Mouse (Mus musculus) urinary bladder, postnatal 14 days (tissue): Measurements from ENCODE around the gene Zic4.

Experiments
- DNase-seq: peaks from one replicate; pipeline ENCODE4 v3.0.0; 2021; ENCODE audit warnings: low spot score

Gene Zic4

DNA sequence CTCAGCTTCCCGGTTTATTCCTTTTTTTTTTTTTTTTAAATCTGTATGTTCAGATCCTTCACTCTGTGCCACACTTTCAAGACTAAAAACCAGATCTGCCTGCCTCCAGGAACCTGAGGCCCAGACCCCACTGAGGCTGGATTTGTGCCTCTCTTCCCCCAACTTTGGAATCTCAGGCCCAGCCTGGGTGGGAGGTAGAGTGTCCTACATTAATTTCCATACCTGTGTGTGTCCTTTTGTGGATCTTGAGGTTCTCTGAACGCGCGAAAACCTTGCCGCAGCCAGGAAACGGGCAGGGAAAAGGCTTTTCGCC is 1.6 kb downstream of the Zic4 start:
- no peak for DNase-seq

GRCm38 (mm10) chr9:91364127-91364970 is 2.1 kb downstream of the Zic4 start:
- no peak for DNase-seq

DNA sequence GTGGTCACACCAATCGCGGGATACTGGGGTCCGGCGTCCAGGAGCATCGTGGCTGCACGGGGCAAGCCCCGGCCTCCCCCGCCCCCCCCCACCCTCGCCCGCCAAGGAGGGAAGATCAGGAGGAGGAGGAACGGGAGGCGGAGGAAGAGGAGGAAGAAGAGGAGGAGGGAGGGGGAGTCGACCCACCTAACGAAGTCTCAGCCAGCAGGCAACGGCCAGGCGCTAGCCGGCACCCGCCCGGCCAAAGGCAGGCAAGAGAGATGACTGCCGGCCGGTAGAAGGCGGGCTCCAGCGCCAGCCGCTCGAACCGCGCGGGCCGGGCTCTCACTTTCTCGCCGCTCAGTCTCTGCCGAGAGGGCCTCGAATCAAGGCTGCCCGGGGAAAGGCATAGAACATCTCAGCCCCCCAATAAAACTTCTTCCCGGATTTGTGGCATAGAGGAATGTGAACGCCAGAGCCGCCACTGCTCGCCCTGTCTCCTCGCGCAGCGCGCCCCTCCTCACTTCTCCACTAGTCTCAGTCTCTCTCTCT is 2.8 kb downstream of the Zic4 start:
- DNase-seq, result no peak

DNA sequence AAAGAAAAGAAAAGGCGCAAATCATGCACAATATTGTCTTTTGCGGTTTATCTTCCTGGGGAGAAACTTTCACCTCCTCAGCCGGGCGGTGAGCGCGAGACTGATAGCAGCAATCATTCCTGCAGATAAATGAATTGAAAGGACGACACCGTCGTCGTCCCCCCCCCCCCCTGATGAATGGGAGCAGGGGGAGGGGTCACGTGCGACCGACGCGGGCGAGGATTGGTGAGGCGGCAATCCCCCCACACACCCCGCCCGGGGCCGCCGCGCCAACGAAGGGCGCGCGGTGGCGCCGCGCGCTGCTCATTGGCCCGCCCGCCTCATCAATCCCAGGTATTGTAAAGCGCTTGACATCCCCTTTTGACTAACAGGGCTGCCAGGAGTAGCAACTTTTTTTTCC is 3.5 kb downstream of the Zic4 start, which contains the start of gene Zic1:
Gene Zic1 (minus strand): TSS at position 147 of the 400 bp plus-strand sequence.
- DNase-seq, result no peak

DNA sequence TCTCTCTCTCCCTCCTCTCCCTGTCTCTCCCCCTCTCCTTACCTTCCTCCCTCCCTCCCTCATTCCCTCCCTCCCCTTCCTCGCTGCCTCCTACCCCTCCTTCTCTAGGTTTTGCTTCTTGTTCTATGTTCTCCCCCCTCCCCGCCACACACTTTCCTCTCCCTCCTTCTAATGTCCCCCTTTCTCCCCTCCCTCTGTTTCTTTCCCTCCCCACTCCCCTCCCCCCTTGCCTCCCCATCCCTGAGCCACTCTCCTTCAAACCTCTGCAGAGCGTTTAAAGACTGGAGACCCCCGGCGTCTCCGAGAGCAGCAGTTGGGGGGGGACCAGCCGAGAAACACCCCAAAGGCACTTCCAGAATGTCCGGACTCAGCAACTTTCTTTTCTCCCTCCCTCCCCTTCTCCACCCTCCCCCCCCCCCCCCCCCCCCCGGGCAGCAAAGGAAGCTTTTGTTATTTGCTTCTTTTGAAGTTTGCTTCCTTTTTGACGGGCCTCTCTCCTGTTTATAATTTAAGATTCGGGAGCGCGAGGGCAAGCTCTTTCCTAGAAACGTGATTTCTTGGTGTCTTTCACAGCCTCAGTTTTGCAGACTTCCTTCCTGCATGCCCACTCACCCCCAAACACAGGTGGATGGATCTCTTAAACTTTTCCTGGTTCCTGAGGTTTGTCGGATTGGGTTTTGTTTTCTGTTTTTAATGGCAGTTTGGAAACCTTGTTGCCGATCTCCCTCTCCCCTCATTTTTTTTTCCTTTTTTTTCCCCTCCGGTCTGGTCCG is 4.2 kb downstream of the Zic4 start:
- no peak for DNase-seq

- no peak for DNase-seq
Measured at GRCm38 (mm10) chr9:91366999-91367811, 5.0 kb downstream of the Zic4 start.

GRCm38 (mm10) chr9:91368150-91368549 is 5.9 kb downstream of the Zic4 start:
- no peak for DNase-seq

- no peak for DNase-seq
Measured at GRCm38 (mm10) chr9:91368946-91369292, 6.7 kb downstream of the Zic4 start.

GRCm38 (mm10) chr9:91369293-91369991 is 7.2 kb downstream of the Zic4 start:
- DNase-seq, result no peak

- DNase-seq, result no peak
Measured at GRCm38 (mm10) chr9:91370191-91370708, 8.0 kb downstream of the Zic4 start.

- no peak for DNase-seq
Measured at GRCm38 (mm10) chr9:91371011-91371410, 8.8 kb downstream of the Zic4 start.

DNA sequence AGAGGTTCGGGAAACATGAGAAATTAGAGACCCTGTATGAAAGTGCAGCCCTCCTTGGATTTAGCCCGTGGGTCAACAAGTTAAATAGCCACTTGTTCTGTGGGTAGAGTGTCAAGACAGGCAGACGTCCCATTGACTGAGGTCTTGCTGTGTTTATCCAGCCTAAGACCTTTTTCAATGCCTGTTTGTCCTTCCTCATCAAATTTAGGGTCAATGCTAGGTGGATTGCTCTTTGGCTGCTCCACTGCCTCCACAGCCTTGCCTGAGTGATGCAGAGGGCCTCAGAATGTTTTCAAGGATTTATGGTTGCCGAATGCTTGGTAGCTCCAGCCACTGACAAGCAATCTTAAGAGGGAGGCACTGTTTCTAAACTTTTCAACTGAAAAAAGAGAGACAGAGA is 9.4 kb downstream of the Zic4 start:
- DNase-seq, result no peak

DNA sequence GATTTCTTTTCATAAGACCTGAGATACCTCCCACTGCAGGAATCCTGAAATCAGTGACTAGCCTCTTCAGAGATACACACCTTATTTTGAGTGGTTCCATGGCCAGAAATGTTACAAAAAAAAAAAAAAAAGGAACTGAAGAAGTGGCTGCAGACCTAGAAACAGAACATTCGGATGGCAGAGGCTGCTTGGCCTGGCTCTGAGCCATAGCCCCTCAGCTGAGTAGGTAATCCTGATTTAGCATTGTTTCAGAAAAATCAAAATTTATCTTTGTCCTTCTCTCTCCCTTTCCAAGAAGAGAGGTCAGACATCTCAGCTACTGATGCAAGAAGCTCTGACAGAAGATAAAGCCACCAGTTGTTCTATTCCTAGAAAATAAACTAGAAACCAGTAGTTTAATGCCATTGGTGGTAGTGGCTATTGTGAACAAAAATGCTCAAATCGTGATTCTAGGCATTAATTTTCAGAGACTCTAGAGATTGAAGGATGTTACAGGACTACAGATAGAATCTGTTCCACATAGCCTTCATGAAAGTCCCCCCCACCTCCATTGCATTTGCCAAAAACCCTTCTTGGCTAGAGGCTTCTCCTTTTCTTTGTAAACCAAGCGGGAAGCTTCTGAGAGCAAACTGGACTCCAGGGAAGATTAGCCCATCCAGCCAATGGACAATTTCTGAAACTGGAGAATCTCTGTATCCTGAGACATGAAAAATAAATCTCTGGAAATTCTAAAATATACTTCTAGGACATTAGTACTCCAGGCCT is 11.8 kb downstream of the Zic4 start:
- DNase-seq, result no peak

- DNase-seq, result no peak
Measured at GRCm38 (mm10) chr9:91374665-91375064, 12.5 kb downstream of the Zic4 start.

DNA sequence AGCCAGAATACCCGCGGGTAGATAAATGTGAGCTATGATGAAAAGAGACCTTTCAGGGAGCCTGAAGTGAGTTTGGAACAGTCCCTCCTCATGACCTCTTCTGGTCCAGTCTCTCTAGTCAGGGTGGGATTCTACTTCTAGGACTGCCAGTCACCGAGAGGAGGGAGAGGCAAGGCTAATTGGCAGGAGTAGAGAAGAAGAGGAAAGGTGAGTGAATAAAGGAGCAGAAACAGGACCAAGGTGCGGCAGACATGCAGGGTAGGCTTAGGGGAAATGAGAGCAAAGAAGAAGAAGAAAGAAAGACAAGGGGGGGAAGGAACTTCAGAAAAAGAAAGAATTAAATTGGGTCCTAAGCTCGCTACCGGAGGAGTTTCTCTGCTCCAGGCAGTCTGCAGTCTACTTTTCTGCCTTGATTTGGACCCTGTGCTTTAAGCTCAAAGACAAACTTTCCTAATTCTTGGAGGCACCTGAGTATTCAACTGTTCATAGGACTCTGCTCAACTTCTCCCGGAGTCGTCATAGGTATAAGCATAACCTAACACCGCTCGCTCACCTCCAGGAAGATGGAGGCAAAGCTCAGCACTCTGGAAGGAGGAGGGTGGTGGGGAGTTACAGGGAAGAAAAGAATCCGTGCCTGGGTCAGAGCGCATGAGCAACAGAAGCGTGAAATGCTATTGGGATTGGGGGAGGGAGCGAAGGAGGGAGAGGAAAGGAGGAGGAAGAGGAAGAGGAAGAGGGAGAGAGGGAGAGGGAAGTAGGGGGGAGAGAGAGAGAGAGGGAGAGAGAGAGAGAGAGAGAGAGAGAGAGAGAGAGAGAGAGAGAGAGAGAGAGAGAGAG is 15.0 kb downstream of the Zic4 start:
- DNase-seq, result no peak

- no peak for DNase-seq
Measured at GRCm38 (mm10) chr9:91377873-91378150, 15.6 kb downstream of the Zic4 start.

DNA sequence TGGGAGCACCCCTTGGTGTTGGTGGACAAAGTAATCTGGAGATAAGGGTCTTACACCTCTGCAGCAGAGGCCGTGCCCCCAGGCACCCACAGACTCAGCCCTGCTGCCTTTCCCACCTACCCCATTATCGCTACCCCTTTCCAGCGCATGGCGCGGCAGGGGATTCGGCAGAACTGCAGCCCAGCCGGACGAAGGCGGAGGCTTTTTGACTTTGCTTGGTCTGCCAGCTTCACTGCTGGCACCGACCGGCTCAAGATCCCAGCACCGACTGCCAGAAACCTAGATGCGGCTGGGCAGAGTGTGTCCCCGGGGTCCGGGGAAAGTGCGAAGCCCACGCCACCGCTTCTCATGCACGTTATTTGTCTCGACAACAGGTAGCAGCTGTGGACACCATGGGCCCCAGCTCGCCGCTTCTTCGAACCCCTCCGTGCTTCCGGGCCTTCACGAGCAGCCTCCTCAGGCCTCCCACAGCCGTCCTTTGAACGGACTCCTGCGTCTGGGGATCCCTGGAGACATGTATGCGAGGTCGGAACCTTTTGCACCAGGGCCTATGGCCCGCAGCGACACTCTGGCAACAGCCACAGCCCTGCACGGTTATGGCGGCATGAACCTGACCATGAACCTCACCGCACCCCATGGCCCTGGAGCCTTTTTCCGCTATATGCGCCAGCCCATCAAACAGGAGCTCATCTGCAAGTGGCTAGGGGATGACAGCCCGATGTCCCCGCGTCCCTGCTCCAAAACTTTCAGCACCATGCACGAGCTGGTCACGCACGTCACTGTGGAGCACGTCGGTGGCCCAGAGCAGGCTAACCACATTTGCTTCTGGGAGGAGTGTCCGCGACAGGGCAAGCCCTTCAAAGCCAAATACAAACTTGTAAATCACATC is 16.4 kb downstream of the Zic4 start:
- no peak for DNase-seq

DNA sequence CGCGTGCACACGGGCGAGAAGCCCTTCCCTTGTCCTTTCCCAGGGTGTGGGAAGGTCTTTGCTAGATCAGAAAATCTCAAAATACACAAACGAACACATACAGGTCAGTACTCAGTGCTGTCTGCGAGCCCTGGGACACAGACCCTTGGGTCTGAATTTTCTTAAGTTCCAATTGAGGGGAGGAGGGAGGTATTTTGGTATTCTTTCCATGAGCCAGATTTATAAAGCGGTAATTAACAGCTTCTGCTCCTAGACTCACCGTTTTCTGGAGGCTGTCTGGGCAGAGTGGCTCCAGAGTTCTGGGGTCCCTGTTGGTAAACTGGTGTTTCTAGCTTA is 17.1 kb downstream of the Zic4 start:
- DNase-seq, result no peak

GRCm38 (mm10) chr9:91379781-91380457 is 17.7 kb downstream of the Zic4 start:
- no peak for DNase-seq
